Mouse (Mus musculus) neutrophil, adult 83 days (primary cell): ENCODE data around the gene Tex52. TPM values are rescaled to one million over a fixed set of nuclear protein-coding genes. Genes with fewer than 3 reads are reported as not detected.

Experiments
- total RNA-seq, 2 experiments: library from RNA; stranded (reverse); gene quantifications; one replicate each; pipeline ENCODE4 v1.2.4; 2023

Tex52 gene
- total RNA-seq = under 1 TPM in 1 of 2 experiments, not detected in 1; 0.29 TPM

GRCm38 (mm10) chr6:128375192-128375591 is at the start of gene Tex52, which contains the start of gene Gm44596:
TSS of gene Tex52 (plus strand) at chr6:128375456.
TSS of gene Gm44596 (plus strand) at chr6:128375503.

DNA sequence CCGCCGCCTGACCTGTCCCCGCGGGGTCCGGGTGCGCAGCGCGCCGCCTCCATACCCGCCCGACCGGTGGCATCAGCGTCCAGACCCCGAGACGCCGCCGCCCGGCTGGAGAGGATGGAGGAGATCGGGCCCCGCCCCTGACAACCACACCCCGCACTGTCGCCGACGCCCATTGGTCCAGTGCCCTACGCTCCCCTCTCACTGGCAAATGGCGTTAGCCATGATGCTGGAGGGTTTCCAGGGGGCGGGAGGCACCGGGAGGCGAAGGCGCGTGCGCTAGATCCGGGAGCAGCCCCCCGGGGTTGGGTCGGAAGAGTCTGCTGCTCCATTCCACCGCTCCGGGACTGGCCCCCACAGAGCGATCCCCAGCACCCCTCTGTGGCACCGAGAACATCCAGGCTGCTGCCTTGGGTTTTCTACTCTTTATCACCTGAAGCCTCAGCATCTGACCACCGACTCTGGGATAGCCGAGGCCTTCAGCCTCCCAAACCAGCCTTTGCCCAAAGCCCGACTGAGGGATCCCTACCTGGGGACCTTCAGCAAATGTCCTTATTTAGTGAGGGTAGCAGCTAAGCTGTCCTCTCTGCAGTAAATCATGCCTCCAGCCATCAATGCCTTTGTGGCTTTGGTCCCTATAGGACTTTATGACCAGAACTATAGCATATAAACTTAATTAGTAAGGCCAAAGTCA is 19.4 kb upstream of the Tex52 start, which contains the start of gene Tulp3:
Gene Tulp3, minus strand, starts transcription at position 126 of the 691 bp plus-strand sequence.

DNA sequence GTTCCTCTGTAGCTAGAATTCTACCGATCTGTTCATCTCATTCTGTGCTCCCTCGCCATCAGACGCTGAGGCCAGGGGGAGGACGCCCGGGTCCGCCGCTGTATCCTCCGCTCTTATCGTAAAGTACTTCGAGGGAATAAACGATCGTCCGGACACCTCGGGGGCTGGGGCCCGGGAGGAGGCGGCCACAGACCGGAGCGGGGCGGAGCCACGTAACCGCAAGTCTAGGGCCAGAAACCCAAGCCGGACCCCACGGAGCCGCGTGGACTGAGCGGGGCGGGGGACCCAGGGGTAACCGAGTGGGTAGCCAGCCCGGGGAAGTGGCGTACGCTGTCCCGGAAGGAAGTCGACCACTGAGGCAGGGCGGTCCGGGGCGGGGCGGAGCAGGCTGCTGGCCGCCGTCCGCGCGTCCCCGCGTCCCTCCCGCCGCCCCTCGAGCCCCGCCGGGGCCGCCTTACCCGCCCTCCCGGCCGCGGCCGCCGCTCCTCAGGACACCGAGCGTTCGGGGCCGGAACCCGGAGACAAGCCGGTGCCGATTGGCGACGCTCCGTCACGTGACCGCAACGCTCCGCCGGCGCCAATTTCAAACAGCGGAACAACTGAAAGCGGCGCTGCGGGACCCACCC is 12.8 kb upstream of the Tex52 start, which contains the start of the genes Rhno1 and Foxm1:
Gene Rhno1, minus strand, starts transcription at position 531 of the 626 bp plus-strand sequence.
Gene Foxm1, plus strand, starts transcription at position 587 of the 626 bp plus-strand sequence.

DNA sequence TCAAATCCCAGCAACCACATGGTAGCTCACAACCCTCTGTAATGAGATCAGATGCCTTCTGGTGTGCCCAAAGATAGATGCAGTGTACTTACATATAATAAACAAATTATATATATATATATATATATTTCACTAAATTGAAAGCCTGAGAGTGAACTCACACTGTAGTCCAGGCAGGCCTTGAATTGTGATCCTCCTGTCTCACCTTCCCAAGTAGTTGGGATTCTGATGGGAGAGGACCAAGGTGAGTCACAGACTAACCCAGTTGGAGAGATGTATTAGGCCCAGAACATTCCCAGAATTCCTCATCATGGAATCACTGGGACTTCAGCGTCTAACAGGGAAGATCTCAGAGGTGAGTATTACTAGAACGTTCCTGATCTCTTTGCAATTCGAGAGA is 23.7 kb downstream of the Tex52 start, which contains the start of gene Nrip2:
Gene Nrip2, plus strand, starts transcription at position 301 of the 400 bp plus-strand sequence.

GRCm38 (mm10) chr6:128424269-128425019 is 49.2 kb downstream of the Tex52 start, which contains the start of gene Itfg2:
TSS of gene Itfg2 (minus strand) at chr6:128424931.

Other genes starting within 250 kb of the Tex52 start
- gene Tspan9, start 231.9 kb upstream of the Tex52 start, total RNA-seq = under 1 TPM; 0.71 to 0.90 TPM
- gene Tead4, start 74.6 kb upstream of the Tex52 start, total RNA-seq = under 1 TPM; 0.15 to 0.18 TPM
- under 1 TPM; 0.55 TPM for gene Tulp3, start 19.6 kb upstream of the Tex52 start, total RNA-seq
- 10 to 100 TPM; 38.0 to 38.3 TPM for gene Rhno1, start 12.5 kb upstream of the Tex52 start, total RNA-seq
- 10 to 100 TPM; 57.6 to 59.5 TPM for gene Foxm1, start 12.5 kb upstream of the Tex52 start, total RNA-seq
- not detected for gene Gm44596, start within 50 bp of the Tex52 start, total RNA-seq
- not detected for gene Nrip2, start 23.8 kb downstream of the Tex52 start, total RNA-seq
- gene Itfg2, start 49.5 kb downstream of the Tex52 start, total RNA-seq = 10 to 100 TPM; 11.0 to 14.1 TPM
- gene Fkbp4, start 63.2 kb downstream of the Tex52 start, total RNA-seq = 10 to 100 TPM; 44.7 to 53.1 TPM
- not detected for gene Pzp, start 151.3 kb downstream of the Tex52 start, total RNA-seq
- not detected for gene A2ml1, start 206.2 kb downstream of the Tex52 start, total RNA-seq
- not detected for gene Klrb1a, start 248.1 kb downstream of the Tex52 start, total RNA-seq